Mouse (Mus musculus): Measurements from ENCODE around the gene Rinl. TPM values are rescaled to one million over a fixed set of nuclear protein-coding genes. Genes with fewer than 3 reads are reported as not detected.

Rinl gene
- 2.5 TPM in 2 replicates for polyA plus RNA-seq (2015; fragmentation: Nextera tagmentation; extraction: Ambion mirVana)

DNA sequence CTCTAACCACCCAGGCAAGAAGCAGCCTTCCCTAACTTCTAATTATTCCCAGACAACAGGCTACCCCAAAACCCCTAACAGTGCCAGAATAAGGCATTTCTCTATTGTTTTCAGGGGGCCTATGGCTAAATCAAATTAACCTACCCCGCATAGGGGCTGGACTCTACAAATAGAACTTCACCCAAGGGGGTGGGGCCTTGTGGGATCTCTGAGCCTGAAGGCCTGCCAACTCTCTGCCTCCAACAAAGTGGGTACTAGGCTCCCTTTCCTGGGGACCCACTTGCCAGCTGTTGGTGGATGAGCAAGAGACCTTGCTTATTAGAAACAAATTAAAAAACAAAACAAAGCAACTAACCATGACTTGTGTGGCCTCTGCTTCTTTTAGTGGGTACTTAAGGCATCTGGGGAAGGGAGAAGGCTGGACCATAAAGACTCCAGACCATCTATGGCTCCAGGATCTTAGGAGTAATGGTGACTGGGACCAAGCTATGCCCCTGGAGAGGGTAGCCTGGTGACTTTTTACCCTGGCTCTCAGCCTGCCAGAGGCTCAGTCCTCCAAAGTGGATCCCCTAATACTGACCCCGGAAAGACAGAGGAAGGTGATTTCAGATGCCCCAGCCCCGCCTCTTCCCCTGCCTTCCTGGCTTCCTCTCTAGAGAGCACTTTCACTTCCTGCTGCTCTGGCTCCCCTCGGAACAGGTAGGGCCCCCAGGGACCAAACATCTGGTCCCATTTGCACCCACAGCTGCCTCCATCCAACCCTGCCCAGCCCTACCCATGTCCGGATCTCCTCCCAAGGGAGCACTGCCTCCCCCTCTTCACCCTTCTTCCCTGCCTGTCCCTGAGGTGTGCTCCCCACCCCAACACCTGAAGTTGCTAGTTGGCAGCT, at the start of gene Rinl:
Gene Rinl, plus strand, starts transcription at position 663 of the 889 bp plus-strand sequence.

DNA sequence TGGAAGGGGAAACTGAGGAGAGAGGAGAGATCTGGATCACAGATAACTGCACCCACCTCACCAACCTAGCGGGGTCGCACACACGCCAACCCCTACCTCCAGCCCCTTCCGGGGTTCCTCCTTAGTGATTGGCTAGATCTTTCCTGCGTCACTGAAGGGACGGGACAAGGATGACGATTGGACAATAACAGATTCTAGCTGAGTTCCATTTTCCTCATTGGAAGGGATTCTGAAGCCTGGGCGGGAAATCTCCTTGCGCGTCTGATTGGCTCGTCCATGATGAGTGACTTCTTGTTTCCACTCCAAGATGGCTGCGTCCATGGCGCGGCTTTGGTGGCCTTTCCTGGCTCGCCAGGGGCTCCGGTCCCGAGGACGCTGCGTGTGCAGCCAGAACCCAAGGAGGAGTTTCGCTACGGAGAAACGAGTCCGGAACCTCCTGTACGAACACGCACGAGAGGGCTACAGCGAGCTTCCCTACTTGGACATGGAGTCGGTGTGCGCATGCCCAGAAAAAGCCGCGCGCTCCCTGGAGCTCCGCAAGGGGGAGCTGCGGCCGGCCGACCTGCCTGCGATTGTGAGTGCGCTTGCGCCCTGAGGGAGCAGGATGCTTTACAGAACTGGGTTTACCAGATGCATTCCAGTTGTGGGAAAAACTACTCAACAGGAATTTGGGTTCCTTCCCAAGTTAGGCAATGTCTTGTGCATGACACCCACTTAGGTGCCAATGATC, 46.9 kb upstream of the Rinl start, which contains the start of the genes Mrps12 and Sars2:
Gene Mrps12, minus strand, starts transcription at position 112 of the 730 bp plus-strand sequence.
Gene Sars2, plus strand, starts transcription at position 284 of the 730 bp plus-strand sequence.

DNA sequence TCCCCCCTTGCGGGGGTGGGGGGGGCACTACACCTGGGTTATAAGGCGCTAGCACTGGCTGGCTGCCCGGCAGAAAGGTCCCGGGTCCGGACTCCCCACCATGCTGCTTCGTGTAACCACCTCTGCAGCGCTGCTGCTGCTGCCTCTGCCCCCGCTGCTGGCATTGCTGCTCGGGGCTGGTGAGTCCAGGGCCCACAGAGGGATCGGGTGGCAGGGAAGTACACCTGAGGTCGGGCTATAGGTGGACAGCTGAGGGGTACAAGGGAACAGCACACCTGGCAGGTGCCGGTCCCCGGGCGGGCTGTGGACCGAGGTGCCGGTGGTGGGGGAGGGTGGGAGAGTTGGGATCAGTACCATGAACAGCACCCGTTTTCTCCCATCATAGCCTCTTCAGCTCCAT, 32.7 kb upstream of the Rinl start, which contains the start of gene Ccer2:
Gene Ccer2, plus strand, starts transcription at position 96 of the 400 bp plus-strand sequence.

DNA sequence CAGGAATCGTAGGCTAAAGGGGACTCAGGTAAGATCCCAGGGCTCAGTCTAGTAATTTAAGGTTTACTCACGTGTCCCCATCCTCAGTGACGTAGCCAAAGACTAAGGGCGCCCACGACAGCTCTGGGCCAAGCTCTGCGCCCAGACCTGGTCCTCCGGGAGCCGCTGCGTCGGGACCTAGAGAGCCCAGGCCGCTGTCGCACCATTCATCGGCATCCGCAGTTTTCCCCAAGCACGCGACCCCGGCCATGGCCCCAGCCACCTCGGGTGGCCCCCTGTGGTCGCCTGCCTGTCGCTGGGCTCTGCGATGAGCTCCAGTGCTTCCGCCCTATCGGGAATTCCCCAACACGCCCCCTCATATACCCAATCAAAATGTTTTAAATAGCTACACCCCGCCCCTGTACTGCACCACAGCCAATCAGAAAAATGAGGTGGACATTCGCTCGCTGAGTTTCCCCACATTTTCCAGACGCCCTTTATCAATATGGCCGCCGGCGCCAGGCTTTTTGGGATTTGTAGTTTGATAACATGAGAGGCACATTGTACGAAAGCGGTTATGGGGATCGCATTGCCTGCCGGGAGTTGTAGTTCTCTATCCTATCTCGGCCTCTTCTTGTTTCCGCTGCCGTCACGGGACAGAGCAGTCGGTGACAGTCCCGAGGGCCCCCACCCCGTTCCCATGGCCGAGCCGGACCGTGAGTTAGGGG, 22.4 kb upstream of the Rinl start, which contains the start of gene Sirt2:
Gene Sirt2, plus strand, starts transcription at position 563 of the 707 bp plus-strand sequence.

DNA sequence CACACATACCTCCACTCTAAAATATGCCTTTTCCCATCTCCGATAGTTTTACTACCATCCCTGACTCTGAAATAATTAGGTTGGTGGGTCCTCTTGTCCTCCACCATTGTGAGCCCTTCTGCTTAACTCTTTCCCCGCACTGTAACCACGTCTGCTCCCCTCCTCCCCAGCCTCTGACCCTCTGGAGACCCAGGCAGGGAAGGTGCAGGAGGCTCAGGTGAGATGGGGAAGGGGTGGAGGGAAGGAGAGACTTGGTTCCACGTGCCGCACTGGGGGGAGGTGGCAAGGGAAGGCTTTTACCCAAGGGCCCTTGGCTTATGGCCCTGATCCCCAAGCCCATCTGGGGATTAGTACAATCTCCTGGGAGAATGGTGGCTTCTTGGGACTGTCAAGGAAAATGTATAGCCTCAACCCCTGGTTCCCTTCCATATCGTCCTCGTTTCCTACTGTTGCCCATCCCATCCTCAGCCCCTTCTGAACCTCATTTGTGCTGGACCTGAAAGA, 21.3 kb upstream of the Rinl start, which contains the start of gene Nfkbib:
Gene Nfkbib, minus strand, starts transcription at position 51 of the 504 bp plus-strand sequence.

DNA sequence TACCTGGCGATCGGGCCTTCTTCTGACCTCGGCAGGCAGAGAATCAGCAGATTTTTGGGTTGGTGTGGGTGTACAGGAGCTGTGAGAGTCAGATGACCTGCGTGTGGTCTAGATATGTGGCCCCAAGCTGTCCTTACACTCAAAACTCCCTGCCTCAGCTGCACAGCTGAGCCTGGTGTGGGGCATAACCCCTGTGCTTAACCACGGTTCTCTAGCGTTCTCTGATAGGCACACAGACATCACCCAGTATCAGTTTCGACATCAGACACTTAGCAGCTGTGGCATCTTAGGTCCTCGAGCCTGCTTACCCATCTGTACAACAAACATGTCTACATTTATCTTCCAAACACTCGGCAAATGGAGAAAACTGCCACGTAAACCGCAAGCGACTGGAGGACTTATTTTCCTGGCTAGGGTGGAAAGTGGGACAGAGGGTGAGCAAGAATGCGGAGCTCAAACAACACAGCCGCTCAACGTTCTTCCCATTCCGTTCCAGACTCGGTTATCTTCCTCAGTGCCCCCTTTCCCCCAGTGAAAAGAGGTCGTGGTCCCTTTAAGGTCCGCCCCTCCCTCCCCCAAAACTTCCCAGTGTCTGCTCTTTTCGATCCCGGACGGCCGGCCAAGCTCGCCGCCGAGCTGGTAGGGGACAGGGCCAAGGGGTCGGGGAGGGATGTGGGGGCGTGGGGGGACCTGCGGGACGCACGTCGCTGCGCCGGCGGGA, 19.6 kb downstream of the Rinl start, which contains the start of gene Hnrnpl:
Gene Hnrnpl, plus strand, starts transcription at position 321 of the 721 bp plus-strand sequence.

DNA sequence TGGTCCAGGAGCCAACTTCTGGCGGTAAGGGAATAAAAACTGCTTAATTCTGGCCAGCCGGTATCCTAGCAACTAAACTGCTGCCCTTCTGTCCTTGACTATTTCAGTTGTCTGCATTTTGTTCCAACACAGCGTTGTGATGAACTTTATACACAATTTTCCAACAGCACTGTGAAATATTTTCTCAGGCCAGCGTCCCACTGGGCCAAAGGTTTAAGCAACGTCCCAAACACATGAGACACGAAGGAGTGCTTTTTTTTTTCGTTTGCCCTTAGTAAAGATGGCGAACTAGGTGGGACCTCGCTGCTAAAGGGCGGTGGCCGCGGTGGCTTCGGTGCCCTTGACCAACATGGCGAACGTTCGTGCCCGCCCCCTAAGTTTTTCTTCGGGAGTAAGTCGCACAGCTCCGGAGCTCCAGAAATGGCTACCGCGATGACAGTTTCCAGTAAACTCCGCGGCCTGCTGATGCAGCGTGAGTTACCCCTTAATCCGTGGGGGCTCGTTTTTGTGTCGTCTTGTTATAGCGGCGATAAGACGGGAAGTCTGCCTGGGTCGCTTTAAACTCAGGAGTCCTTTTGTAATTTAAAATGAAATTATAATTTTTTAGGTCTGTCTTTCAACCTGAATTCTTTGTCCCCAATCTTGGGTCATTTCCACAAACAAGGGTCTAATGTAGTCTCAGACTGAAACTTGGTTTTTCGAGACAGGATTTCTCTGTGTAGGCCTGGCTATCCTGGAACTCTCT, 36.3 kb downstream of the Rinl start, which contains the start of gene Ech1:
Gene Ech1, plus strand, starts transcription at position 277 of the 745 bp plus-strand sequence.

DNA sequence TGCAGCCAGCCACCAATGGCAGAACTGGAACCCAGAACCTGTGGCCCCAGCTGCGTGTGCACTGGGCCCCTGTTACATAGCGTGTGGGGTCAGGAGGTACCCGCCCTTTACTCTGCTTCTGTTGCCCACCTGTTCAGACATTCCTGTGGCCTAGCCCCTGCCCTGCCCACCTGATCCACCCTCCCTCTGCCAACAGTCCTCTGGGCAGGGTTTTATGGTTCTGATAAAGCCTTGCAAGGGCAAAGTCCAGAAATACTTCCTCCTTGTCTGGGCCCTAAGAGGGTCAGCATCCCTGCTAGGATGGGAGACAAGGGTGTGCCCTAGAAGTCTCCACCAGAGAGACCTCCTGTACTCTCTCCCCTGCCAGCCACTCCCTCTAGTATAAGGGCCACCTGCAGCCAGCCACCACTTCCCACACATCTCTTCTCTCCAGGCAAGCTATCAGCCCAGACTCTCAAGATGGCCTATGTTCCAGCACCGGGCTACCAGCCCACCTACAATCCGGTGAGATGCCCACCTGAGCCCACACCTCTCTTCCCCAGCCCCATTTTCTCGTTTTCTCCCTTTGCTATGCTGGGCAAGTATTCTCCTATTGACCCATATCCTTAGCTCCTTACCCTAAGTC, 45.1 kb downstream of the Rinl start, which contains the start of gene Lgals4:
Gene Lgals4, plus strand, starts transcription at position 132 of the 625 bp plus-strand sequence.

Other genes with a start within 250 kb of the Rinl start
- gene Sycn, start 248.1 kb upstream of the Rinl start, polyA plus RNA-seq (2015; fragmentation: Nextera tagmentation; extraction: Ambion mirVana) = not detected in 2 replicates
- 0.39 and 0.80 TPM in 2 replicates for gene Nccrp1, start 241.7 kb upstream of the Rinl start, polyA plus RNA-seq (2015; fragmentation: Nextera tagmentation; extraction: Ambion mirVana)
- 16.1 and 19.3 TPM in 2 replicates for gene Samd4b, start 190.8 kb upstream of the Rinl start, polyA plus RNA-seq (2015; fragmentation: Nextera tagmentation; extraction: Ambion mirVana)
- 12.0 and 12.5 TPM in 2 replicates for gene Pak4, start 190.8 kb upstream of the Rinl start, polyA plus RNA-seq (2015; fragmentation: Nextera tagmentation; extraction: Ambion mirVana)
- 0.40 and 0.52 TPM in 2 replicates for gene Acp7, start 157.6 kb upstream of the Rinl start, polyA plus RNA-seq (2015; fragmentation: Nextera tagmentation; extraction: Ambion mirVana)
- 13.1 and 15.8 TPM in 2 replicates for gene Fbxo27, start 96.1 kb upstream of the Rinl start, polyA plus RNA-seq (2015; fragmentation: Nextera tagmentation; extraction: Ambion mirVana)
- 5.9 and 6.1 TPM in 2 replicates for gene Fbxo17, start 72.2 kb upstream of the Rinl start, polyA plus RNA-seq (2015; fragmentation: Nextera tagmentation; extraction: Ambion mirVana)
- gene Mrps12, start 47.1 kb upstream of the Rinl start, polyA plus RNA-seq (2015; fragmentation: Nextera tagmentation; extraction: Ambion mirVana) = 125 and 130 TPM in 2 replicates
- 18.5 and 21.8 TPM in 2 replicates for gene Sars2, start 47.0 kb upstream of the Rinl start, polyA plus RNA-seq (2015; fragmentation: Nextera tagmentation; extraction: Ambion mirVana)
- gene Ccer2, start 32.8 kb upstream of the Rinl start, polyA plus RNA-seq (2015; fragmentation: Nextera tagmentation; extraction: Ambion mirVana) = 1.5 and 2.1 TPM in 2 replicates
- gene Sirt2, start 22.2 kb upstream of the Rinl start, polyA plus RNA-seq (2015; fragmentation: Nextera tagmentation; extraction: Ambion mirVana) = 154 and 178 TPM in 2 replicates
- gene Nfkbib, start 21.5 kb upstream of the Rinl start, polyA plus RNA-seq (2015; fragmentation: Nextera tagmentation; extraction: Ambion mirVana) = 77.9 and 82.5 TPM in 2 replicates
- gene Hnrnpl, start 19.6 kb downstream of the Rinl start, polyA plus RNA-seq (2015; fragmentation: Nextera tagmentation; extraction: Ambion mirVana) = 155 and 161 TPM in 2 replicates
- 135 and 151 TPM in 2 replicates for gene Ech1, start 36.2 kb downstream of the Rinl start, polyA plus RNA-seq (2015; fragmentation: Nextera tagmentation; extraction: Ambion mirVana)
- 6.1 and 7.7 TPM in 2 replicates for gene Lgals4, start 44.9 kb downstream of the Rinl start, polyA plus RNA-seq (2015; fragmentation: Nextera tagmentation; extraction: Ambion mirVana)
- gene Lgals7, start 74.9 kb downstream of the Rinl start, polyA plus RNA-seq (2015; fragmentation: Nextera tagmentation; extraction: Ambion mirVana) = 3.5 and 4.3 TPM in 2 replicates
- 0.43 and 0.56 TPM in 2 replicates for gene Capn12, start 92.5 kb downstream of the Rinl start, polyA plus RNA-seq (2015; fragmentation: Nextera tagmentation; extraction: Ambion mirVana)
- 110 and 120 TPM in 2 replicates for gene Actn4, start 173.4 kb downstream of the Rinl start, polyA plus RNA-seq (2015; fragmentation: Nextera tagmentation; extraction: Ambion mirVana)
- gene Eif3k, start 192.9 kb downstream of the Rinl start, polyA plus RNA-seq (2015; fragmentation: Nextera tagmentation; extraction: Ambion mirVana) = 307 and 320 TPM in 2 replicates
- 11.8 and 12.8 TPM in 2 replicates for gene Map4k1, start 193.1 kb downstream of the Rinl start, polyA plus RNA-seq (2015; fragmentation: Nextera tagmentation; extraction: Ambion mirVana)

Data from neural tube, postnatal 0 days (tissue).